Mouse (Mus musculus) v-Abl transformed pro-B cells (cell line): ENCODE results near the gene Gramd2.

Source experiments
- in situ Hi-C, 2 experiments: fragments of 400-800 bp; cut with MboI; formaldehyde crosslinking; loops; one replicate each; pipeline ENCODE4 v1.15.1; 2025; ENCODE audit not compliant: unreplicated experiment in 2 of 2

The Gramd2 gene

GRCm38 (mm10) chr9:59679678-59680533 lies at the start of gene Gramd2:
Gramd2 (plus strand) TSS chr9:59680144.
- in situ Hi-C loops = loop anchor here (5.0 to 10.0 kb wide), 3 partner anchors 343 to 765 kb away; no protein-coding TSS in a partner anchor

- in situ Hi-C loops = no loop called here
These were observed 41.6 kb upstream of the Gramd2 start for GRCm38 (mm10) chr9:59638372-59638771.

DNA sequence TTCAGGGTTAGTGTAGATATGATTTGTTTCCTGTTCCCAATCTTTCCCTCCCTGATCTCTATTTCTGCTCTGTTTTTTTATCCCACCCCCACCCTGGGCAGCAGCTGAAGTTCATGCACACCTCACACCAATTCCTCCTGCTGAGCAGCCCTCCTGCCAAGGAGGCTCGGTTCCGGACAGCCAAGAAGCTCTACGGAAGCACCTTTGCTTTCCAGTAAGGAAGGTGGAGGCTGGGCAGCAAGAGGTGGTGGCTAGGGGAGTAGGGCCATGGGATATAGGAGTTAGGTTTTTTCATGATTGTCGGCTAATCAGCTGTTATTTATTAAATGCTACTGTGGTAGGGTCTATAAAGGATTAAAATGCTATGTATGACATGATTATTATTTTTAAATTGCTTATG lies 40.0 kb upstream of the Gramd2 start:
- in situ Hi-C loops = no loop called here

DNA sequence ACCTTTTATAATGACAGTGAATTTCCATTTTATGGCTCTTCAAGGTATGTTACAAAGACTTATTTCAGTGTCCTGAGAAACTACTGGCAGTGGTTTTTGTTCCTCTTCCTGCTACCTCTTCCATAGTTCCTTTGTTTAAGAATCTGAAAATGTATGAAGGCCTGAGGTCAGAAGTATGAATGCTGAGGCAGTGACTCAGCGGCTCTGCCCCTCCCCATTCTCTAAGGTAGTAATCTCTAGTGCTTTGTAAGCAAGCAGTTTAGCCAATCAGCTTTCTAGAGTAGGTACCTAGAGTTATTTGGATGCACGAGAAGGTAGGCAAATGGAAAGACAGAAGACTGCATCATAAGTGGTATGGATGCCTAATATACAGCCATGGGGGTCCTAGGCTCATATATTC lies 38.6 kb upstream of the Gramd2 start:
- in situ Hi-C loops = no loop called here

DNA sequence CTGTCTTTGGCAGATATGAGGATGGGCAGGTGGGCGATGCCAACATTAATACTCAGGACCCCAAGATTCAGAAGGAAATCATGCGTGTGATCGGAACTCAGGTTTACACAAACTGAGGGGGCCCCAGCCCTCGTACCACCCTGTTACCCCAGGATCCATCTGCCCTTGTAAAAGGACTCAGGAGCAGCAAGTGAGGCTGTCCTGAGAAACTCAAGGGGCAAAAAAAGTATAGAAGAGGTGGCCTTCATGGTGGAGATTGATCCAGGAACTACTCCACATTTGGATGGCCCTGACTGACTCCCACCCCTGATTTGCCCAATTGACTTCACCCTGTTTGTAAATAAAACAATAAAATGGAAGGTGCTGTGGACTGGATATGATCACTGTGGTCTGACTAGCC lies 30.0 kb upstream of the Gramd2 start:
- in situ Hi-C loops = loop anchor here in 1 of 2 experiments (10.0 kb wide), 1 partner anchor 175 kb away; no protein-coding TSS in a partner anchor

GRCm38 (mm10) chr9:59653371-59653770 lies 26.6 kb upstream of the Gramd2 start:
- in situ Hi-C loops = loop anchor here in 1 of 2 experiments (10.0 kb wide), 1 partner anchor 179 kb away; no protein-coding TSS in a partner anchor

DNA sequence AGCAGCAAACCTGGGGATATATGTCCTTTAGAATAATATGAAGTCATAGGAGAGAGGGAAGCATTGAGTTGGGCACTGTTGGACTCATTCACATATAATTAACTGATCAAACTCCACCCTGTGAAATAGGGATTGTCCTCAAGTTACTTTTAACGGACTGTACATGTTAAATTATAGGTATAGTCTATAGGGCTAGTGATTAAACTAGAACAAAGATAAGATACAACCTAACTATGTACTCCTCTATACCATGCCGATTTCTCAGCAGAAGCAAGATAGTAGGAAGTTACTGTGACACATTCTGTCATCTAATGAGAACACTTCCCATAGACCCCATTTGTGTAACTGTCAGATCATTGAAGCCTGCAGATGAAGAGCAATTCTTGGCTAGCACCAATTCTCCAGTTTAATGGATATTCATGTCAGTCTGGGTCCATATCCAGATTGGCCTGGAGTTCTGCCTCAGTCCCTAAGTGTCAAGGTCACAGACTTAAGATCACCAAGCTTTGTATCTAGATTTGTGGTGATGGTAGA lies 25.4 kb upstream of the Gramd2 start:
- in situ Hi-C loops = loop anchor here in 1 of 2 experiments (10.0 kb wide), 1 partner anchor 180 kb away; no protein-coding TSS in a partner anchor

DNA sequence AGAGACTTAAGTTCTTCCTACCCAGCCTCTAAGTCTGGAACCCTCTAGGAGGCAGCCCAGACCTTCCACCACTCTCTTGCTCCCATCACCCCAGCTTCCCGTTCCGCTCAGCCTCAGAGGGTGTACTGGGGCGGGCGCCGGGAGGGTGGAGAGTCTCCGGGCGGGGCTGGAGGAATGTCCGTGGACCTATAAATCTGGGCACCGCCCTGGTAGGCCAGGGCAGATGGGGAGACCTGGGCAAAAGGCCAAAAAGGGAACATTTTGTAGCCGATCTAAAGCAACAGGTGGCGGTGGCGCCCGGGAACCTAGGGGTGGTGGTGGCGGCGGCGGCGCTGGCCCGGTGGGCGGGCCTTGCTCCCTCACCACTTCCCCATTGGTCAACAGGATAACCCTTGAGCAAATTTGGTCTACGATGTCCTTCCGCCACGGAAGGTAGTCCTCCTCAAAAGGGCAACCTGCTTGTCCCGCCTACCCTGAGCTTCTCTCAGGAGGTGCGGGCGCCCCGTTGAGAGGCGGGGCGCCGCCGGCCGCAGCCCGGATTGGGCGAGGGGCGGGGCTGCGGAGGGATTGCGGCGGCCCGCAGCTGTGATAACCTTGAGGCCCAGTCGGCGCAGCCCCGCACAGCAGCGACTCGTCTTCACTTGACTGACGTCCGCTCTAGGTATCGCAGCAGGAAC lies 23.8 kb upstream of the Gramd2 start, which contains the start of gene Pkm:
Gene Pkm, plus strand, starts transcription at position 411 of the 677 bp plus-strand sequence.
- in situ Hi-C loops = loop anchor here in 1 of 2 experiments (10.0 kb wide), 1 partner anchor 181 kb away; no protein-coding TSS in a partner anchor

DNA sequence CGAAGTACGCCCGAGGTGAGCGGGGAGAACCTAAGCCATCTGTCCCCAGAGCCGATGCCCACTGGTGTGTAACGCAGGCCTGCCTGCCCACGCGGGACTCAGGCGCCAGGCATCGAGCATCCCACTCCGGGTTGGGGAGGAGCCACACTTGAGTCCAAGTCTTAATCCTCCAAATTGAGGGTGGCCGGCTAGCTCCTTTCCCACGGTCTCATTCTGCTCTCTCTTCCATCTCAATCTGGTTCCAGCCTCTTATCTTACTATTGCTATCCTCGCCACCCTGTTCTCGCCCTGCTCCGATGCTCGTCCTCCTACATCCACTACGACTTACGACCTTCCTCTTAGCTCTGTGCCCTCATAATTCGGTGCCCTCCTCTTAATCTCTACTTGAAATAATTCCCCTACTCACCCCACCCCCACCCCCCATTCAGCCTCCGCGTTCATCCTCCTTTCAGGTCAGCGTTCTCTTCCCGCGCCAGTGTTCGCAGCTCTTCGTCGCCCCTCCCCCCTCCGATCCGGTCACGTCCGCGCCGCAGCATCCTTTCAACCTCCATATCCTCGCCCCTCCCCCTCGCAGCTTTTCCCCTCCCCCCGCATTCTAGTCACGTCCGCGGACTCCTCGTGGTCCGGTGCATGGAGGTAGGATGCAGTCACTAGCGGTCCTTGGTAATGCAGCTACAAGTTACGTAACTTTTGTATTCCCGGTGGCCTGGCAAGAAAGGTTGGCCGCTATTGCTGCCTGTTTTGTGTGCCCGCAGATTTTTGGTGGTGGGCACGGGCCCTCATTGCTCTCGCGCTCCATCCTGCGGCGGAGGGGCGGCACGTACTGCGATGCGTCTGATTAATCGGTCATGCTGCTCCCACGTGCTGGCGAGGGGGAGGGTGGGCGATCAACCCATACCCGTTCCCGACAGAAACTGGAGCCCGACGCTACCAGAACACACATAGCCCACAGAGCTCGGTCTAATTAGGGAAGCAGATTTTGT lies 23.0 kb upstream of the Gramd2 start:
- in situ Hi-C loops = loop anchor here in 1 of 2 experiments (10.0 kb wide), 1 partner anchor 182 kb away; no protein-coding TSS in a partner anchor

GRCm38 (mm10) chr9:59658146-59658545 lies 21.8 kb upstream of the Gramd2 start:
- in situ Hi-C loops = loop anchor here in 1 of 2 experiments (10.0 kb wide), 1 partner anchor 183 kb away; no protein-coding TSS in a partner anchor

GRCm38 (mm10) chr9:59659036-59660026 lies 20.6 kb upstream of the Gramd2 start:
- in situ Hi-C loops = loop anchor here in 1 of 2 experiments (10.0 kb wide), 1 partner anchor 185 kb away; no protein-coding TSS in a partner anchor

DNA sequence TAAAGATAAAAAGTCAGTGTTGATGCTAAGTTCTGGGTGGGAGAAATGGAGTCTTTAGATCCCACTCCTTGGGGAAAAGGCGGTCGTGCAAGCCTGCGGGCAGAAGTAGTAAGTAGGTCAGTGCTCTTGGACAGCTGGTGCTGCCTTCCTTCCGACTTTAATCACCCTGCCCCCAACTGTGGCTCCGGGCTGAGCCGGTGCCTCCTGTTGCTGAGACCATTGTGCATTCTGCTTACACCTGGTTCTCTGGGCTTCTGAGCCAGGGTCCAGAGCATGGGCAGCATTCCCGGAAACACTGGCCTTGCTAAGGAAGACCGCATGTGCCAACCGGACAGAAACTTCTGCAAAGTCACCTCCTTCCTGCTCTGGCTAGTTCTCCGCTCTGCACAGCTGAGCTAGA lies 19.5 kb upstream of the Gramd2 start:
- in situ Hi-C loops = no loop called here

GRCm38 (mm10) chr9:59661298-59661975 lies 18.5 kb upstream of the Gramd2 start:
- in situ Hi-C loops = no loop called here

GRCm38 (mm10) chr9:59663226-59663625 lies 16.7 kb upstream of the Gramd2 start:
- in situ Hi-C loops = no loop called here

DNA sequence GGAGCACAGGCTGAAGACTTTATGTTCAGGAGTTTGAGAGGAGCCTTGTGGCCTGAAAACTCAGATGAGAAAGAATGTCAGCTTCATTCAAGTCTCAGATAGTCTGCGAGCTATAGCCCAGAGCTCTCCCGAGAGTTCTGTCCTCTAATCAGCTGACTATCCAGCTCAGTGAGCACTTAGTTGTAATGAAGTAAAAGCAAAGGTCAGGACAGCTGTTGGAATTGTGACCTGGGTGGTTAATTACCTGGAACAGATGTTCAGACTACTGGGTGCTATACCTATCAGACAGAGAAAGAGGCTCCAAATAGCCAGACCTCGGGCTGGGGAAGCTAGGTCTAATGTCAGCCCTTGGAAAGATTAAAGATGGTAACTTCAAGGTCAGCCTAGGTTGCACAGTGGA lies 16.0 kb upstream of the Gramd2 start:
- in situ Hi-C loops = no loop called here

DNA sequence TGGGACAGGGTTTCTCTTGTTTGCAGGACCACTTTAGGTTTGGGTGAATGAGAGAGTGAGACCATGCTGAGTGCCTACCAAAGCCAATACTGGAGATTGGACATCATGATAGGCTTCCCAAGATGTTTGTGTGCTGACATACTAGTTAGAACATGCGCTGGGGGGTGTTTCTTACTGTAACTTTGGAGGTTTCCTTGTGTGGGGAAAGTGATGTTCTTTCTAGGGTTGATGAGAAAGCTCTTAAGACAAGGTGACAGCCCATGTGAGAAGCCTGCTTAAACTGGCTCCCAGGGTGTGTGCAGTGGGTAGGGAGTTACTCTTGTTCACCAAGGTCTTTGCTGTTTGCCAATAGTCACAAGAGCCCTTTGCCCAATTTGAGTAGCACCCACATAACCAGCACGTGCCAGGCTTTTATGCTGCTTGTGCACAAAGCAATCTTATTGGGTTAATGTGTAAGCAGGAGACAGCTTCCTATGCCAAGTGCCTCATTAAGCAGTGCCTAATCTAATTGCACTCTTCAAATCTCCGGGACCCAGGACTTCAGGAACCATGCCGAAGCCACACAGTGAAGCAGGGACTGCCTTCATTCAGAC lies 15.2 kb upstream of the Gramd2 start:
- in situ Hi-C loops = loop anchor here in 1 of 2 experiments (5.0 kb wide), 1 partner anchor 317 kb away; no protein-coding TSS in a partner anchor

DNA sequence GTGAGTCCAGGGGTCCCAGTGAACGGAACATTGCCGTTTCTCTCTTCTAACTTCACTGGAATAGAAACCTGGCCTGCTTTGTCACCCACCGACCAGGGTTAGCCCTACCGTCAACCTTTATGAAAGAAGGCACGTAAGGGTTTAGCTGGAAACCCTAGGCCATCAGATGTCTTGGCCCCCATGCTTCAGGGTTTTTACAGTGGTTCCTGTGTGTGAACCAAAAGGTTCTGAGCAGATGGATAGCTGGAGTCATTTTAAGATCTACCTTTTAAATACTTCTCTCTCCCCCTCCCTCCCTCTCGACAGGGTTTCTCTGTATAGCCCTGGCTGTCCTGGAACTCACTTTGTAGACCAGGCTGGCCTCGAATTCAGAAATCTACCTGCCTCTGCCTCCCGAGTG lies 13.9 kb upstream of the Gramd2 start:
- in situ Hi-C loops = loop anchor here in 1 of 2 experiments (5.0 kb wide), 1 partner anchor 319 kb away; no protein-coding TSS in a partner anchor
